Mouse (Mus musculus) MEL (cell line): ENCODE results near the gene Stk38l.

Experiments used
- CTCF ChIP-seq, 3 experiments: IDR thresholded peaks in 2 of 3; conservative IDR thresholded peaks in 1 of 3; 2 replicates each; pipeline ENCODE4 v1.5.1; 2011 to 2012; ENCODE audit warnings: low read length in 3 of 3, low read depth in 2 of 3, mild to moderate bottlenecking in 2 of 3, improper control_type of control experiment in 1 of 3, inconsistent platforms in 1 of 3, mixed read lengths in 1 of 3, moderate library complexity in 1 of 3; ENCODE audit not compliant: control insufficient read depth in 1 of 3, insufficient read depth in 1 of 3, poor library complexity in 1 of 3, severe bottlenecking in 1 of 3
- GABPA ChIP-seq: IDR thresholded peaks from 2 replicates; pipeline ENCODE4 v1.6.1; 2012; ENCODE audit warnings: low read depth, mild to moderate bottlenecking, inconsistent platforms, low read length, improper control_type of control experiment, moderate library complexity
- GATA1 ChIP-seq: IDR thresholded peaks from 2 replicates; pipeline ENCODE4 v1.6.1; 2011; ENCODE audit warnings: low read depth, low read length, improper control_type of control experiment
- POLR2A ChIP-seq, 2 experiments: IDR thresholded peaks; 2 replicates each; pipeline ENCODE4 v1.6.1; 2011 to 2012; ENCODE audit warnings: low read length in 2 of 2, mild to moderate bottlenecking in 2 of 2, control low read depth in 1 of 2, improper control_type of control experiment in 1 of 2, low read depth in 1 of 2, moderate library complexity in 1 of 2; ENCODE audit not compliant: control insufficient read depth in 1 of 2, insufficient read depth in 1 of 2, poor library complexity in 1 of 2
- POLR2AphosphoS2 ChIP-seq: IDR thresholded peaks from 2 replicates; pipeline ENCODE4 v1.6.1; 2011; ENCODE audit warnings: low read length, improper control_type of control experiment
- TCF12 ChIP-seq: IDR thresholded peaks from 2 replicates; pipeline ENCODE4 v1.6.1; 2014; ENCODE audit warnings: low read depth, mild to moderate bottlenecking, inconsistent platforms, low read length, improper control_type of control experiment, moderate library complexity
- UBTF ChIP-seq: IDR thresholded peaks from 2 replicates; pipeline ENCODE4 v1.6.1; 2012; ENCODE audit warnings: low read depth, mild to moderate bottlenecking, inconsistent platforms, low read length, improper control_type of control experiment, moderate library complexity, borderline replicate concordance; ENCODE audit not compliant: insufficient read depth

DNA sequence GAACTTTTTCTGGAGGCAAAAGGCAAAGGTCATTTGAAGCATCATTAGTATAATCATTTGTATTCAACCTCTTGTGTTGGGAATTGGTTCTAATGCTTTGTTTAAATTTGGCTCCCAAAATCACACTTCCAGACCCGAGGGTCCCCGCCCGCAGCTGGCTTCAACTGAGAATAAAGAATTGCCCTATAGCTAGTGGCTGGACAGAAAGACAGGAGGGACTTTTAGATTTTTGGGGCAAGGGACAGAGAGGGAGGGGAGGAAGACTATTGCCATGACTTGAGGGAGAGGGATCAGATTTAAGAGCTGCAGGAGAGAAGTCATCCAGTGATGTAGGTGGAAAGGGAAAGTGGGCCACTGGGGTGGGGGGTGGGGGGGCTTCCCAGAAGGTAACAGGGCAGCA, 56.8 kb downstream of the Stk38l start:
- TF ChIP-seq POLR2A (IDR thresholded peaks at IDR 0.05; ENCODE audit: control insufficient read depth in 1 of 2, insufficient read depth in 1 of 2, low read depth in 1 of 2, low read length in 2 of 2, poor library complexity in 1 of 2) (no peak), POLR2AphosphoS2 (no peak), TCF12 (no peak), GABPA (no peak), CTCF (IDR thresholded peaks at IDR 0.05 in 2 of 3, conservative IDR thresholded peaks at IDR 0.05 in 1 of 3; ENCODE audit: control insufficient read depth in 1 of 3, insufficient read depth in 1 of 3, low read depth in 2 of 3, low read length in 3 of 3, poor library complexity in 1 of 3, severe bottlenecking in 1 of 3) (no peak), UBTF (no peak), GATA1 (no peak)
